Mouse (Mus musculus) heart, embryonic 14.5 days (tissue): ENCODE measurements at regions not wholly inside any gene's neighbourhood (a gene's known extent, or its start where the extent isn't known, plus 50 kb on each side); places are given as distances from the start of the nearest gene placed in this dataset.

Source experiments
- ATAC-seq: fragments of 200-750 bp; cut with Nextera tagmentation; 2 replicates; pipeline ENCODE4 v1.8.0; 2017; ENCODE audit warnings: low read depth, moderate TSS enrichment; ENCODE audit not compliant: insufficient number of reproducible peaks, insufficient read depth, low FRiP score
- H3K27ac ChIP-seq, 2 experiments: fragments of 200-500 bp in 1 of 2; fragments of 300-500 bp in 1 of 2; sonication (generic) in 1 of 2; replicated peaks in 1 of 2; 2 replicates each; pipeline ENCODE4 v1.5.1; 2012 to 2014; ENCODE audit warnings: low read depth in 2 of 2, low read length in 2 of 2, control low read depth in 1 of 2, mild to moderate bottlenecking in 1 of 2, mixed read lengths in 1 of 2; ENCODE audit not compliant: control insufficient read depth in 1 of 2, insufficient read depth in 1 of 2
- H3K27me3 ChIP-seq: fragments of 300-500 bp; sonication (generic); 2 replicates; pipeline ENCODE4 v1.6.1; 2014; ENCODE audit warnings: mild to moderate bottlenecking, low read length, control low read depth; ENCODE audit not compliant: control insufficient read depth, insufficient read depth
- H3K36me3 ChIP-seq: fragments of 300-500 bp; sonication (generic); 2 replicates; pipeline ENCODE4 v1.6.1; 2014; ENCODE audit warnings: mild to moderate bottlenecking, control low read depth, low read length, mixed read lengths; ENCODE audit not compliant: control insufficient read depth, insufficient read depth
- H3K4me1 ChIP-seq, 2 experiments: fragments of 200-500 bp in 1 of 2; fragments of 300-500 bp in 1 of 2; sonication (generic) in 1 of 2; 2 replicates each; pipeline ENCODE4 v1.6.1; 2012 to 2014; ENCODE audit warnings: low read length in 2 of 2, control low read depth in 1 of 2, mixed read lengths in 1 of 2; ENCODE audit not compliant: control insufficient read depth in 2 of 2, insufficient read depth in 2 of 2
- H3K4me2 ChIP-seq: fragments of 300-500 bp; sonication (generic); 2 replicates; pipeline ENCODE4 v1.6.1; 2014; ENCODE audit warnings: mild to moderate bottlenecking, low read length
- H3K4me3 ChIP-seq, 2 experiments: fragments of 200-500 bp in 1 of 2; fragments of 300-500 bp in 1 of 2; sonication (generic) in 1 of 2; 2 replicates each; pipeline ENCODE4 v1.5.1; 2012 to 2014; ENCODE audit warnings: low read length in 2 of 2, mild to moderate bottlenecking in 2 of 2, control low read depth in 1 of 2, low read depth in 1 of 2, moderate library complexity in 1 of 2; ENCODE audit not compliant: control insufficient read depth in 1 of 2, insufficient read depth in 1 of 2
- H3K9ac ChIP-seq: fragments of 300-500 bp; sonication (generic); 2 replicates; pipeline ENCODE4 v1.6.1; 2014; ENCODE audit warnings: mild to moderate bottlenecking, low read length
- H3K9me3 ChIP-seq: fragments of 300-500 bp; sonication (generic); 2 replicates; pipeline ENCODE4 v1.6.1; 2016; ENCODE audit warnings: low read length, control low read depth; ENCODE audit not compliant: control insufficient read depth
- WGBS: fragments of 180-500 bp; shearing (Covaris S2); extraction: QIAGEN DNeasy Blood & Tissue Kit; methylation state at CpG from one replicate; pipeline ENCODE4 v1.1.7; 2014; 5-methylcytosine and 5-hydroxymethylcytosine counted together

- Histone ChIP-seq H3K4me3 (no peak overlapping the region), H3K27me3 (no peaks in the 10 kb centered on the region), H3K9ac (no peak overlapping the region), H3K36me3 (no peaks in the 10 kb centered on the region), H3K27ac (no peak overlapping the region), H3K4me1 (no peaks in the 10 kb centered on the region), H3K9me3 (no peaks in the 10 kb centered on the region), H3K4me2 (no peak overlapping the region)
- ATAC-seq, result no peak
- WGBS, result 79% methylated on average over 13 of the region's 13 CpGs
These were observed 277.7 kb upstream of the Nt5e start for GRCm38 (mm10) chr9:88049270-88049669.

GRCm38 (mm10) chr9:88049792-88050191, 277.2 kb upstream of the Nt5e start:
- WGBS, result 73% methylated on average over 4 of the region's 4 CpGs

GRCm38 (mm10) chr9:88058551-88058950, 268.4 kb upstream of the Nt5e start:
- Histone ChIP-seq H3K4me2 (no peak overlapping the region), H3K4me3 (no peak overlapping the region), H3K36me3 (no peaks in the 10 kb centered on the region), H3K9ac (no peak overlapping the region), H3K4me1 (peaks cover 0 to 3% of the 10 kb centered on the region in 2 experiments; a peak in 1 of 4 replicates), H3K27ac (no peak overlapping the region), H3K27me3 (no peaks in the 10 kb centered on the region), H3K9me3 (no peaks in the 10 kb centered on the region)
- WGBS, result 55% methylated on average over 4 of the region's 4 CpGs
- ATAC-seq, result no peak

More at GRCm38 (mm10) chr9:88049792-88050191, 277.2 kb upstream of the Nt5e start:
- Histone ChIP-seq H3K4me2 (no peak overlapping the region), H3K4me3 (no peak overlapping the region), H3K9me3 (no peaks in the 10 kb centered on the region), H3K9ac (no peak overlapping the region), H3K27ac (no peak overlapping the region), H3K36me3 (no peaks in the 10 kb centered on the region), H3K4me1 (no peaks in the 10 kb centered on the region), H3K27me3 (no peaks in the 10 kb centered on the region)
- no peak for ATAC-seq

- Histone ChIP-seq H3K9me3 (no peaks in the 10 kb centered on the region), H3K4me2 (no peak overlapping the region), H3K9ac (no peak overlapping the region), H3K27ac (0 out of 4 replicates have a peak overlapping the region, but pooled peaks of 1 of the 2 experiments have one; percentile 6), H3K27me3 (no peaks in the 10 kb centered on the region), H3K4me3 (no peak overlapping the region), H3K4me1 (peaks cover 0 to 3% of the 10 kb centered on the region in 2 experiments; a peak in 1 of 4 replicates), H3K36me3 (no peaks in the 10 kb centered on the region)
- ATAC-seq, result 0 out of 2 replicates have a peak, but pooled peaks have one; percentile 26
- 72% methylated on average over 3 of the region's 3 CpGs for WGBS
These were observed 268.0 kb upstream of the Nt5e start for GRCm38 (mm10) chr9:88059005-88059404.

- Histone ChIP-seq H3K4me3 (no peak overlapping the region), H3K36me3 (no peaks in the 10 kb centered on the region), H3K27me3 (0 out of 2 replicates have a peak, but pooled peaks cover 2% of the 10 kb centered on the region), H3K4me1 (peaks cover 0 to under 1% of the 10 kb centered on the region in 2 experiments; a peak in 1 of 4 replicates), H3K4me2 (no peak overlapping the region), H3K9me3 (no peaks in the 10 kb centered on the region), H3K27ac (no peak overlapping the region), H3K9ac (no peak overlapping the region)
- no peak for ATAC-seq
- WGBS, result 55% methylated on average over 3 of the region's 3 CpGs
These were observed 262.9 kb upstream of the Nt5e start for GRCm38 (mm10) chr9:88063973-88064676.

- H3K36me3 ChIP-seq, result no peaks in the 10 kb centered on the region
- no peak overlapping the region for H3K27ac ChIP-seq
- H3K9ac ChIP-seq, result no peak overlapping the region
- no peaks in the 10 kb centered on the region for H3K4me1 ChIP-seq
- H3K9me3 ChIP-seq, result no peaks in the 10 kb centered on the region
- 73% methylated on average over 4 of the region's 4 CpGs for WGBS
- no peak for ATAC-seq
- 0 out of 2 replicates have a peak, but pooled peaks cover 2% of the 10 kb centered on the region for H3K27me3 ChIP-seq
- no peak overlapping the region for H3K4me3 ChIP-seq
- no peak overlapping the region for H3K4me2 ChIP-seq
These were observed 261.9 kb upstream of the Nt5e start for GRCm38 (mm10) chr9:88065057-88065456.

GRCm38 (mm10) chr9:88065777-88066176, 261.2 kb upstream of the Nt5e start:
- H3K9me3 ChIP-seq, result no peaks in the 10 kb centered on the region
- no peak for ATAC-seq
- H3K36me3 ChIP-seq, result no peaks in the 10 kb centered on the region
- no peaks in the 10 kb centered on the region for H3K4me1 ChIP-seq
- no peak overlapping the region for H3K27ac ChIP-seq
- no peak overlapping the region for H3K4me2 ChIP-seq
- H3K4me3 ChIP-seq, result no peak overlapping the region
- 67% methylated on average over 7 of the region's 7 CpGs for WGBS
- no peak overlapping the region for H3K9ac ChIP-seq
- 0 out of 2 replicates have a peak, but pooled peaks cover 9% of the 10 kb centered on the region for H3K27me3 ChIP-seq
